Mouse (Mus musculus): Measurements from ENCODE around the gene Preb. TPM values are rescaled to one million over a fixed set of nuclear protein-coding genes. Genes with fewer than 3 reads are reported as not detected.
A peak's percentile ranks its signal among the peaks of the same experiment; 100 is the strongest.

Preb gene
- polyA plus RNA-seq, 1 experiment from 2014 or later = 88.1 TPM

DNA sequence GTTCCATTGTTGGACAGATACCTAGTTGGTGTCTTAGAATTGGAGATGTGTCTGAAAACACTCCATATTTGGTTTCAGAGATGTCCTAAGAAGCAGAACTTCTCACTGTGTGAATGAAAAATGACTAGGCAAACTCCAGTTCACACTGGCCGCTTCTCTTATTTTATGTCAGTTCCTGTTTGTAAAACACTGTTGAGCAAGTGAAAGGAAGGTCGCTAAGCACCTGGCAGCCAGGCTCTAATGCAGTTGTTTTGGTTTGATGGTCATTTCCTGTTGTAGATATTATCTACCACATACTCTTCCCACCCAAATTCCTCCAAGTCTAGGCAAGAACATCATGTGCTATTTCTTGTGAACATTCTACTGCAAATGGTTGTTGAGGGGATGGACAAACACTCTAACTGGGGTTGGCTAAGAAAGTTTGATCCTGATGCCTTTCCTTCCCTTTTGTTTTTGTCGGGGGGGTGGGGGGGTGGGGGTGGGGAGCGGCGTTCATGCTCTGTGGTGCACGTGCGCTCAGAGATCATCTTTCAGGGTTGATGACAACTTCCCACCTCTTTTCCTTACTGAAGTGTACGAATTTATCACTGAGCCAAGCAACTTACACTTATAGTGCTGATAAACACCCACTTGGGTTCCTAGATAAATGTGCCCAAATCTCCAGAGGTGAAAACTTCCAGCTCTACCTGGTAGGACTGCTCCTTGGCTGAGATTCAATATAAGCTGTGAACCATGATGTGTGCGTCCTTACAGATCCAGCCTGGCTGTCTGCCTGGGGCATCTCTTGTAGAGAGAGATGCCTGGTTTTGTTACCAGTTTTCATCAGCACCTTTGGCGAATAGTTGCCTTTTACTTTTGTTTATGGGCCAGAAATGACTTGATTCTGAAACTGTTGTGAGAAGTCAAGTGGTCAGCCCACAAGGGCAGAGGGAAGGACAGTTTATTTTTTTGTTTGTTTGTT lies 1.7 kb upstream of the Preb start:
- Histone ChIP-seq H3K4me2 (replicated peaks; ENCODE audit: low read depth) (no peak overlapping the region), H3K27me3 (ENCODE audit: control insufficient read depth, insufficient read depth, low read length) (no peaks in the 10 kb centered on the region), H3K4me1 (replicated peaks; ENCODE audit: control insufficient read depth, insufficient read depth) (peaks cover 6% of the 10 kb centered on the region; the same call in 1 of the 2 replicates), H3K36me3 (ENCODE audit: control insufficient read depth, insufficient read depth, low read length) (peaks cover 4% of the 10 kb centered on the region), H3K27ac (replicated peaks) (no peak overlapping the region), H3K9ac (ENCODE audit: low read length) (no peak overlapping the region), H3K9me3 (ENCODE audit: control insufficient read depth, low read length) (no peaks in the 10 kb centered on the region), H3K4me3 (ENCODE audit: low read depth, low read length) (no peak overlapping the region)
- ATAC-seq (ENCODE audit: low FRiP score, low TSS enrichment) (no peak), DNase-seq (ENCODE audit: low spot score) (no peak)
- WGBS = 65% methylated on average over 10 of the region's 10 CpGs
- no peak for TF ChIP-seq CTCF (IDR thresholded peaks at IDR 0.05; ENCODE audit: low read depth)
- TF ChIP-seq EP300 (optimal IDR thresholded peaks at IDR 0.05) = no peak

DNA sequence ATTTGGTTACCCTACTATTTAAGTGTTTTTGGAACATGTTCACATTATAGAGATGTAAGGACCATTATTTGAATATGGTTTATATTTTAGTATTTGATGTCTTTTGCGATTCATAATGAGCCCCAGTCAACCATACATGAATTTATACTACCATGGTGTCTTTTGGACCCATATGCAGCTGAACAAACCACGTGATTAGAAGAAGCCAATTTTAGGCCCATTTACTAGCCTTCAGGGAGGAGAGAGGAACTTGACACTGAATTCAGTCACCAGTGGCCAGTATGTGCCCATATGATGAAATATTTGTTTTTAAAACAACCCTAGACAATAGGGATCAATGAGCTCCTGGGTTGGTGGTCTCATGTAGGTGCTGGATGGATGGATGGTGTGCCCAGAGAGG lies 653 bp upstream of the Preb start:
- no peak for ATAC-seq (ENCODE audit: low FRiP score, low TSS enrichment)
- no peak for DNase-seq (ENCODE audit: low spot score)
- Histone ChIP-seq H3K4me2 (replicated peaks; ENCODE audit: low read depth) (peak overlapping the region; percentile 89), H3K9ac (ENCODE audit: low read length) (no peak overlapping the region), H3K4me1 (replicated peaks; ENCODE audit: control insufficient read depth, insufficient read depth) (peaks cover 6% of the 10 kb centered on the region; the same call in 1 of the 2 replicates), H3K27me3 (ENCODE audit: control insufficient read depth, insufficient read depth, low read length) (no peaks in the 10 kb centered on the region), H3K27ac (replicated peaks) (peak overlapping the region; percentile 78; the same call in 1 of the 2 replicates), H3K9me3 (ENCODE audit: control insufficient read depth, low read length) (no peaks in the 10 kb centered on the region), H3K36me3 (ENCODE audit: control insufficient read depth, insufficient read depth, low read length) (peaks cover 4% of the 10 kb centered on the region), H3K4me3 (ENCODE audit: low read depth, low read length) (0 out of 2 replicates have a peak overlapping the region, but pooled peaks have one; percentile 93)
- WGBS = 87% methylated on average over 2 of the region's 2 CpGs
- TF ChIP-seq CTCF (IDR thresholded peaks at IDR 0.05; ENCODE audit: low read depth) = no peak

DNA sequence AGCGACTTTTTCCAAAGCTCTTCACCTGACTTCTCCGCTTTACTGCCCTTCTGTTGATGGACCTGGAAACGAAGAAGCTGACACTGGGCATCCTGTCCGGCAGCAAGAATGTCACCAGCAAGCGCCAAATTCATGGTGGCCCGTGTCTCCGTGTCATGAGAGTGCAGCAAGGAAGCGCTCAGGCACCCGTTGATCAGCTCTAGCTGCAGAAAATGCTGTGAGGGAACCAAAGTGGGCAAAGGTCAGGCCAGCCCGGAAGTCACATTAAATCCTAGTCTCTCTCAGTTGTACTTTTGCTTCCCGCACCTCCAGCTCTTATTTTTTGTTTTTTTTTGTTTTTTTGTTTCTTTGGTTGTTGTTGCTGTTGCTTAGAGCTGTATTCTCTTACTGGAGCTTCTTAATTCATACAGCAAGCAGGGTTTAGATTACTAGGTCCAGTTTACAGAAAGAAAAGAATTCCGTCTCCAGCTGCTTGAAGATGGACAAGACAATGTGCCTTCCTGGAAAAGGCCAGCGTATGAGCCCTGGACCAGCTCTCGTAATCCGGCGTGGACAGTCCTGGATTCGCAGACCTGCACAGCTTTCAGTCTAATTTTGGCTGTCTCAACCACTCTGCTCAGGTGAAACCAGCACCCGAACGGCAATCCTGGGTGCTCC lies 835 bp downstream of the Preb start:
- Histone ChIP-seq H3K9me3 (ENCODE audit: control insufficient read depth, low read length) (no peaks in the 10 kb centered on the region), H3K4me1 (replicated peaks; ENCODE audit: control insufficient read depth, insufficient read depth) (peaks cover 6% of the 10 kb centered on the region; the same call in 1 of the 2 replicates), H3K4me2 (replicated peaks; ENCODE audit: low read depth) (peak overlapping the region; percentile 89), H3K27me3 (ENCODE audit: control insufficient read depth, insufficient read depth, low read length) (no peaks in the 10 kb centered on the region), H3K36me3 (ENCODE audit: control insufficient read depth, insufficient read depth, low read length) (peaks cover 12% of the 10 kb centered on the region), H3K9ac (ENCODE audit: low read length) (peak overlapping the region; percentile 91), H3K27ac (replicated peaks) (peak overlapping the region; percentile 89), H3K4me3 (ENCODE audit: low read depth, low read length) (peak overlapping the region; percentile 93)
- DNase-seq (ENCODE audit: low spot score) = peak; percentile 54
- ATAC-seq (ENCODE audit: low FRiP score, low TSS enrichment) = peak; percentile 0; the same call in 1 of the 2 replicates
- 27% methylated on average over 19 of the region's 19 CpGs for WGBS
- no peak for TF ChIP-seq CTCF (IDR thresholded peaks at IDR 0.05; ENCODE audit: low read depth)
- TF ChIP-seq EP300 (optimal IDR thresholded peaks at IDR 0.05) = no peak

DNA sequence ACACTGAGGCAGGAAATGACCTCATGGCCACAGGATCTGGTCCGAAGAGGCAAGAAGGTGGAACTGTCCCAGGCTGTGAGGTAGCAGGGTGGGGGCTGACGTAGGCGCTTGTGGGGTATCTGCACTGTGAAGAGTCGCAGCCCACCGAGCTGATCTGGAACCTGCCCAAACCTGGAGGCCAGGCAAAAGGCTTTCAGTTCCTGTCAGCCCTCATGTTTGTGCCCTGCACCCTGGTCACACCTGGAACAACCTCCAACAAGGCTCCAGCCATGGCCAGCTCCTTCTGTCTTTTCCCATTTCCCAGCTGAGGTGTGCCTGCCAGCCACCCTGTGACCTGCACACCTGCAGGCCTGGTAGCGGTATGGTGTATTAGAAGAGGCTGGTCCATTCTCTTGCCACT lies 2.3 kb downstream of the Preb start:
- H3K4me1 ChIP-seq (replicated peaks; ENCODE audit: control insufficient read depth, insufficient read depth) = peaks cover 6% of the 10 kb centered on the region; the same call in 1 of the 2 replicates
- no peak for TF ChIP-seq CTCF (IDR thresholded peaks at IDR 0.05; ENCODE audit: low read depth)
- no peak for TF ChIP-seq EP300 (optimal IDR thresholded peaks at IDR 0.05)
- no peak overlapping the region for H3K9ac ChIP-seq (ENCODE audit: low read length)
- H3K36me3 ChIP-seq (ENCODE audit: control insufficient read depth, insufficient read depth, low read length) = peaks cover 19% of the 10 kb centered on the region
- WGBS = 91% methylated on average over 6 of the region's 6 CpGs
- ATAC-seq (ENCODE audit: low FRiP score, low TSS enrichment) (no peak), DNase-seq (ENCODE audit: low spot score) (no peak)
- no peaks in the 10 kb centered on the region for H3K9me3 ChIP-seq (ENCODE audit: control insufficient read depth, low read length)
- peak overlapping the region; percentile 14; the same call in 1 of the 2 replicates for H3K4me2 ChIP-seq (replicated peaks; ENCODE audit: low read depth)
- no peaks in the 10 kb centered on the region for H3K27me3 ChIP-seq (ENCODE audit: control insufficient read depth, insufficient read depth, low read length)
- no peak overlapping the region for H3K4me3 ChIP-seq (ENCODE audit: low read depth, low read length)
- H3K27ac ChIP-seq (replicated peaks) = no peak overlapping the region

DNA sequence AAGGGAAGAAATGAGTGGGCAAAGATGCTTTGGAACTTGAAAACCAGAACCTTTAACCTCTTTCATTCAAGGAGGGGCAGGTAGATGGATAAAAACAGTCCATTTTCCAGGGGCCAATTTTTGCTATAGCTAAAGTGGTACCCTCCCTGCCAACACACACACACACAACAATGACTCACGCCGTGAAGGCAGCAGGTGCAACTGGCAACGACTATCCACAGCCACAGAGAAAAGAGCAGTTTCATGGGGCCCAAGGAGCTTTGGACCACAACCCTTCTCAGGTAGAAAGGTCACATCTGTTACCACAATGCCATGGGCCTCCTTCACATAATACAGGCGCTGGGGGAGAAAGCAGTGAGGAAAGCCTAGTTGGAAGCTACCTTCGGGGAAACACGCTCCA lies 4.4 kb downstream of the Preb start:
- no peak overlapping the region for H3K27ac ChIP-seq (replicated peaks)
- no peaks in the 10 kb centered on the region for H3K9me3 ChIP-seq (ENCODE audit: control insufficient read depth, low read length)
- H3K4me2 ChIP-seq (replicated peaks; ENCODE audit: low read depth) = no peak overlapping the region
- peaks cover 6% of the 10 kb centered on the region; the same call in 1 of the 2 replicates for H3K4me1 ChIP-seq (replicated peaks; ENCODE audit: control insufficient read depth, insufficient read depth)
- no peak for DNase-seq (ENCODE audit: low spot score)
- H3K4me3 ChIP-seq (ENCODE audit: low read depth, low read length) = no peak overlapping the region
- H3K9ac ChIP-seq (ENCODE audit: low read length) = no peak overlapping the region
- H3K36me3 ChIP-seq (ENCODE audit: control insufficient read depth, insufficient read depth, low read length) = peaks cover 19% of the 10 kb centered on the region
- ATAC-seq (ENCODE audit: low FRiP score, low TSS enrichment) = no peak
- no peaks in the 10 kb centered on the region for H3K27me3 ChIP-seq (ENCODE audit: control insufficient read depth, insufficient read depth, low read length)
- WGBS = 88% methylated on average over 6 of the region's 6 CpGs
- TF ChIP-seq EP300 (optimal IDR thresholded peaks at IDR 0.05) = no peak
- TF ChIP-seq CTCF (IDR thresholded peaks at IDR 0.05; ENCODE audit: low read depth) = no peak
